Mouse (Mus musculus) heart, adult 2 months (tissue): ENCODE data around the gene Fv1. TPM values are rescaled to one million over a fixed set of nuclear protein-coding genes. Genes with fewer than 3 reads are reported as not detected.

ENCODE experiments used
- DNase-seq, 2 experiments: peaks; one replicate each; pipeline ENCODE4 v3.0.0; 2021
- H3K27ac ChIP-seq: fragments of 200-600 bp; 2 replicates; pipeline ENCODE4 v1.8.1; 2022
- H3K27me3 ChIP-seq: fragments of 200-500 bp; 2 replicates; pipeline ENCODE4 v1.6.1; 2012; ENCODE audit warnings: mild to moderate bottlenecking, low read length, inconsistent platforms, mixed read lengths; ENCODE audit not compliant: control insufficient read depth, insufficient read depth
- H3K36me3 ChIP-seq: fragments of 200-500 bp; 2 replicates; pipeline ENCODE4 v1.6.1; 2012; ENCODE audit warnings: low read length, inconsistent platforms; ENCODE audit not compliant: control insufficient read depth, insufficient read depth
- H3K4me1 ChIP-seq: fragments of 200-500 bp; 2 replicates; pipeline ENCODE4 v1.6.1; 2011; ENCODE audit warnings: low read length; ENCODE audit not compliant: control insufficient read depth, insufficient read depth
- H3K4me3 ChIP-seq: fragments of 200-600 bp; 2 replicates; pipeline ENCODE4 v1.8.1; 2022
- H3K79me2 ChIP-seq: fragments of 200-500 bp; replicated peaks from 2 replicates; pipeline ENCODE4 v1.6.1; 2012; ENCODE audit warnings: mild to moderate bottlenecking, inconsistent platforms, low read length, moderate library complexity, mixed read lengths; ENCODE audit not compliant: control insufficient read depth, insufficient read depth
- H3K9ac ChIP-seq: fragments of 200-500 bp; 2 replicates; pipeline ENCODE4 v1.6.1; 2012; ENCODE audit warnings: low read depth, mild to moderate bottlenecking, control low read depth, inconsistent platforms, low read length, mixed read lengths
- CTCF ChIP-seq: fragments of 200-600 bp; IDR thresholded peaks from 2 replicates; pipeline ENCODE4 v1.8.1; 2022; ENCODE audit warnings: antibody characterized with exemption, mild to moderate bottlenecking, moderate library complexity
- EP300 ChIP-seq: fragments of 200-500 bp; IDR thresholded peaks from 2 replicates; pipeline ENCODE4 v1.6.1; 2011; ENCODE audit warnings: low read depth, low read length, control low read depth; ENCODE audit not compliant: insufficient read depth
- POLR2A ChIP-seq: fragments of 200-500 bp; IDR thresholded peaks from 2 replicates; pipeline ENCODE4 v1.6.1; 2011; ENCODE audit warnings: mild to moderate bottlenecking, low read depth, low read length, control low read depth; ENCODE audit not compliant: insufficient read depth
- WGBS: fragments of 180-500 bp; shearing (Covaris S2); methylation state at CpG from one replicate; pipeline ENCODE4 v1.1.7; 2018; 5-methylcytosine and 5-hydroxymethylcytosine counted together
- intact Hi-C: fragments of 180-260 bp; cut with DNase I; formaldehyde crosslinking; loops from one replicate; pipeline ENCODE4 v1.15.1; 2025
- polyA plus RNA-seq: library from polyadenylated mRNA; depleted of rRNA; stranded (reverse); fragments of >200 nt; gene quantifications from 2 replicates; pipeline ENCODE4 v1.2.3, GENCODE M21; 2012
- total RNA-seq, 2 experiments: library from RNA; stranded (reverse); gene quantifications; 2 replicates each; pipeline ENCODE4 v1.2.3; 2021

The Fv1 gene
- total and polyA plus RNA-seq, 3 experiments = 3.3 to 22.8 (median 21.1) TPM

DNA sequence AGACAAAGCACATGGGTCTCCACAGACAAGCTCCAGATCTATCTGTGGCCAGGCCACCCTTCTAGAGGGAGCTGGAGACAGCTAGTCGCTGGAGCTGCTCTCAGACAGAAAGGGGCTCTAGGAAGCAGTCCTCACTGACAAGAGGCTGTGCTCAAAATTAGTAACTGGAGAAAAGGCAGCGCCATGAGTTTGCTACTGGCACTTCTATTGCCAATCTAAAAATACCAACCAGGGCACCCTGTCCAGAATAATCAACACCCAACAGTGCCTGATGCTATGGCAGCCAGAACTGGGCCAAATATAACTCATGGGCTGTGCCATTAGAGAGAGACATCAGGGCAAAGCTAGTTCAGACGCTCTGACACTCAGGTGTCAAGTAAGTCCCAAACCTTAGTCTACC is 28.6 kb downstream of the Fv1 start:
- H3K27ac ChIP-seq = peak overlapping the region; percentile 97
- H3K9ac ChIP-seq = peak overlapping the region; percentile 44
- peaks cover 52% of the 10 kb centered on the region for H3K36me3 ChIP-seq
- DNase-seq = peak; percentile 51 to 70
- peaks cover 20% of the 10 kb centered on the region for H3K4me1 ChIP-seq
- H3K4me3 ChIP-seq = no peak overlapping the region
- intact Hi-C loops = no loop called here
- whole genome bisulfite sequencing = 71% methylated on average over 3 of the region's 3 CpGs
- TF ChIP-seq POLR2A = peak; percentile 65
- no peak; the same call in none of the 2 replicates for TF ChIP-seq EP300
- H3K27me3 ChIP-seq = no peaks in the 10 kb centered on the region
- H3K79me2 ChIP-seq = peaks cover 2% of the 10 kb centered on the region; the same call in 1 of the 2 replicates

DNA sequence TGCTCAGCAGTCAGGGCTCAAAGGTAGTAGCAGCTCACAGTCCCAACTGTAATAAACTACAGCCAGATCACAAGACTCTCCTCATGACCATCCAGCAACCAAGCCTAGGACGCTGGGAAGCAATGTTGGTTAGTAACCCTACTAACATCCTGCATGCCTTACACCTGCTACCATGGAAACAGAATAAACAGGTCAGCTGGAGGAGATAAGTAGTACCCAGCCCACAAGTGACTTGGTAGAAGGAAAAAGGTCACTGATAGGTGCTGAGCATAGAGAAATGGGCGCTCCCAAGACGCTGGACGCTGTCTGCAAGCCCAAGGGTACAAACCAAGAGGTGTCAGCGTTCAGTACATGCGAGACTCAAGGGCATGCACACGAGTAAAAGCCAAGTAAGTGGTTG is 31.7 kb downstream of the Fv1 start:
- H3K4me3 ChIP-seq = 0 out of 2 replicates have a peak overlapping the region, but pooled peaks have one; percentile 1
- H3K79me2 ChIP-seq = no peaks in the 10 kb centered on the region
- H3K27me3 ChIP-seq = no peaks in the 10 kb centered on the region
- peaks cover 23% of the 10 kb centered on the region for H3K4me1 ChIP-seq
- intact Hi-C loops = loop anchor here (5.0 kb wide), 1 partner anchor 33 kb away; the partner anchor contains the start of genes Fv1 and Miip
- peaks cover 39% of the 10 kb centered on the region for H3K36me3 ChIP-seq
- H3K27ac ChIP-seq = peak overlapping the region; percentile 97
- TF ChIP-seq CTCF (no peak), EP300 (peak; percentile 37; the same call in 1 of the 2 replicates), POLR2A (no peak; the same call in none of the 2 replicates)
- peak in 1 of 2 experiments; percentile 49 for DNase-seq
- WGBS = 51% methylated on average over 7 of the region's 7 CpGs
- H3K9ac ChIP-seq = peak overlapping the region; percentile 50

DNA sequence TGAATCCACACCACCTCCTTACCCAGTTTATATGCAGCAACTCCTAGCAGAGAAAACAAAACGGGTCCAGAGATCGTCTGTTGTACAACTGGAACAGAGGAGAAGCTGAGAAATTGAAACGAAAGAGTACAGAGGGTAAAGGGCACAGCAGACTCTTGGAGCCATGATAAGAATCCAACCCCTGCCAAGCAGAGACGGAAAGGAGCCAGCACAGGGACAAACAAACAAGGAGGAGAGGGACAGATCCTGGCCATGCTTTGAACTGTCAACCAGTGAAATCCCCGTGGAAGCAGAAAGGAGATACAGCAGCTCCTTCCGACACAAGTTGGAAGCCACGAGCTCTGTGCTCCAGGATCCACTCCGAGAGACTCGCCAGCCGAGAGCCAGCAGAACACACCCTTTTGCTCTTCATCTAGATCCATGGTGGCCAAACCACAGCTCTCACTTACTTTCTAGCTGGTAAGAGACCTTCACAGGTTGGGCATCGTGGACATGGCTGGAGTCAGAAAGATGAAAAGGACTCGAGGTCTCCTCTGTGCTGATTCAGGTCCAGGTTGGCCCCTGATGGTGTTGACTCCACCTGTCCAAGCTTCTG is 34.2 kb downstream of the Fv1 start:
- Histone ChIP-seq H3K4me3 (peak overlapping the region; percentile 74), H3K4me1 (peaks cover 13% of the 10 kb centered on the region), H3K27me3 (no peaks in the 10 kb centered on the region), H3K27ac (peak overlapping the region; percentile 97), H3K9ac (peak overlapping the region; percentile 97), H3K36me3 (peaks cover 29% of the 10 kb centered on the region), H3K79me2 (no peaks in the 10 kb centered on the region)
- 63% methylated on average over 12 of the region's 12 CpGs for WGBS
- intact Hi-C loops = loop anchor here (5.0 kb wide), 1 partner anchor 36 kb away; the partner anchor contains the start of genes Fv1 and Miip
- DNase-seq = peak in 1 of 2 experiments; percentile 42
- no peak for TF ChIP-seq EP300
- no peak for TF ChIP-seq POLR2A
- no peak for TF ChIP-seq CTCF

DNA sequence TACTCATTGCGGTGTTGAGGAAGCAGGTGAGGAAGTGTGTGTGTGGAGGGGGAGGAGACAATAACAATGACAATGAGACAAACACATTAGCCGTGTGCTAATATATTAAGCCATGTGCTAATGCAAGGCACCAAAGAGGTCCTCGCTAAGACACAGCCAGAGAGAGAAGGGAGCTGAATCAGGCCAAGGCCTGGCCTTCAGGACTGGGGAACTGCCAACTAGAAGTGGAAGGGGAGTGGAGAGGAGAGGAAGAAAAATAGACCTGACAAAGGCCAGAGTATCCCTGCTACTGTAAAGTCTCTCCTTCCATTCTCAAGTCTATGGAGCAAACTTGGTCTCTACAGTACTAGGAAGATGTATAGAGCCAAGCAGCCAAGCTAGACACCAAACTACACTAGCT is 34.8 kb downstream of the Fv1 start:
- Histone ChIP-seq H3K36me3 (peaks cover 25% of the 10 kb centered on the region), H3K27ac (peak overlapping the region; percentile 97), H3K79me2 (no peaks in the 10 kb centered on the region), H3K4me1 (peaks cover 9% of the 10 kb centered on the region), H3K27me3 (no peaks in the 10 kb centered on the region), H3K4me3 (peak overlapping the region; percentile 74), H3K9ac (peak overlapping the region; percentile 97)
- TF ChIP-seq EP300 = no peak
- TF ChIP-seq POLR2A = 0 out of 2 replicates have a peak, but pooled peaks have one; percentile 22
- DNase-seq = peak in 1 of 2 experiments; percentile 36
- 20% methylated on average over 3 of the region's 3 CpGs for WGBS
- intact Hi-C loops = loop anchor here (5.0 kb wide), 1 partner anchor 36 kb away; the partner anchor contains the start of genes Fv1 and Miip

DNA sequence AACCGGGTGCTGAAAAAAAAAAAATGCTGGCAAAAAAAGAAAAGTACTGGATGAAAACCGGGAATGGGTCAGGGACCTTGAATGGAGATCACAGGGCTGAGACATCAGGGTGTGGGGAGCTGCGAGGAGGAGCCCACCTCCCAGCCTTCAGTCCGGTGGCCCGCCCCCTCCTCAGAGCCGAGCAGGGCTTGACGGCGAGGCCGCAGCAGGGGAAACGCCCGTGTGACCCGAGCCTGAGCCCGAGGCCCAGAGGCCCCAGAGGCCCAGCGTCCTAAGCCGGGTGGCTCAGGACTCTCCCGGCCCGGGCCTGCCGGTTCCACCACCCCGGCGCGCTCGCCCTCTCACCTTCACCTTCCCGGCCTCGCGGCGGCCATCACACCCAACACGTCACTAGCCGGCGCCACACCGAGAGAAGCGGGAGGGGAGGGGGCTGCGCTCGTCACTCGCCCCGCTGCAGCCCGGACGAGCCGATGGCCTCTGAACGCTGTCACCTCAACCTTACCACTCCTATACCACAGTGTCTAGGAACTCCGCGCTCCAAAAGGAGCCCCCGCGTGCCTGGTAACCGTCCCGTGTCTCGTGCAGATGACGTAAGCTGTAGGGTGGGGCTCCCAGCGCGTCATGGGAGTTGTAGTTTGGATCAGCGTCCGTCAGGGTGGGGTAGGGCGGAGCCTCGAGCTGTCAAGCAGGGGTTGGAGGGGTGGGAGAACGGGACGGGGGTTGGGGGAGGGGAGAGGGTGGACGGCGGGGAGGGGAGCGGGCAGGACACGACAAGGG is 35.7 kb downstream of the Fv1 start, which contains the start of gene Mfn2:
TSS of gene Mfn2 (minus strand) at position 392 of the 777 bp plus-strand sequence.
- H3K4me1 ChIP-seq = peaks cover 9% of the 10 kb centered on the region
- peak within 1 kb of the TSS; percentile 97 for H3K9ac ChIP-seq
- peak; percentile 93 to 94 for DNase-seq
- WGBS = under 1% methylated on average over 50 of the region's 59 CpGs
- H3K27ac ChIP-seq = peak within 1 kb of the TSS; percentile 97
- intact Hi-C loops = loop anchor here (2.0 to 5.0 kb wide), 2 partner anchors 32 to 37 kb away; partner anchors contain the start of genes Fv1, Miip and Plod1
- no peaks in the 10 kb centered on the region for H3K79me2 ChIP-seq
- peak within 1 kb of the TSS; percentile 74 for H3K4me3 ChIP-seq
- H3K36me3 ChIP-seq = peaks cover 16% of the 10 kb centered on the region; the same call in 1 of the 2 replicates
- TF ChIP-seq POLR2A (peak; percentile 71), CTCF (no peak), EP300 (no peak)
- no peaks in the 10 kb centered on the region for H3K27me3 ChIP-seq
